Mouse (Mus musculus): ENCODE results near the gene Amz1.

Gene Amz1

GRCm38 (mm10) chr5:140722121-140722520, 1.8 kb upstream of the Amz1 start:
- CTCF ChIA-PET = no interaction called here

GRCm38 (mm10) chr5:140726062-140726839, 2.3 kb downstream of the Amz1 start:
- CTCF ChIA-PET = no interaction called here

- CTCF ChIA-PET = no interaction called here
These were observed 3.2 kb downstream of the Amz1 start for GRCm38 (mm10) chr5:140726946-140727740.

- CTCF ChIA-PET = no interaction called here
These were observed 7.3 kb downstream of the Amz1 start for GRCm38 (mm10) chr5:140731040-140731797.

- CTCF ChIA-PET = interaction anchor here (0.6 kb wide), 2 partner anchors 191 to 455 kb away, joined by 3 to 7 read pairs; no protein-coding TSS in a partner anchor
These were observed 8.3 kb downstream of the Amz1 start for GRCm38 (mm10) chr5:140732195-140732594.

GRCm38 (mm10) chr5:140733336-140733735, 9.4 kb downstream of the Amz1 start:
- CTCF ChIA-PET = interaction anchor here (0.7 to 1.2 kb wide), 2 partner anchors 14 to 17 kb away, joined by 3 to 4 read pairs; no protein-coding TSS in a partner anchor

GRCm38 (mm10) chr5:140735297-140735696, 11.4 kb downstream of the Amz1 start:
- CTCF ChIA-PET = no interaction called here

- CTCF ChIA-PET = interaction anchor here (0.6 kb wide), 1 partner anchor 262 kb away, joined by 3 read pairs; no protein-coding TSS in a partner anchor
These were observed 12.2 kb downstream of the Amz1 start for GRCm38 (mm10) chr5:140736166-140736565.

GRCm38 (mm10) chr5:140739813-140740212, 15.9 kb downstream of the Amz1 start:
- CTCF ChIA-PET = interaction anchor here (0.8 kb wide), 1 partner anchor 66 kb away, joined by 7 read pairs; no protein-coding TSS in a partner anchor

GRCm38 (mm10) chr5:140741040-140741439, 17.1 kb downstream of the Amz1 start:
- CTCF ChIA-PET = no interaction called here

GRCm38 (mm10) chr5:140741877-140742276, 17.9 kb downstream of the Amz1 start:
- CTCF ChIA-PET = interaction anchor here (0.5 kb wide), 1 partner anchor 24 kb away, joined by 3 read pairs; no protein-coding TSS in a partner anchor

GRCm38 (mm10) chr5:140743706-140744131, 19.8 kb downstream of the Amz1 start:
- CTCF ChIA-PET = no interaction called here

- CTCF ChIA-PET = no interaction called here
These were observed 24.5 kb downstream of the Amz1 start for GRCm38 (mm10) chr5:140748425-140748824.

- CTCF ChIA-PET = interaction anchor here (0.5 to 1.1 kb wide), 4 partner anchors 16 to 232 kb away, joined by 3 read pairs; no protein-coding TSS in a partner anchor
These were observed 25.3 kb downstream of the Amz1 start for GRCm38 (mm10) chr5:140749062-140749875.

- CTCF ChIA-PET = interaction anchor here (0.6 to 1.2 kb wide), 4 partner anchors 18 to 211 kb away, joined by 3 to 8 read pairs (median 5); no protein-coding TSS in a partner anchor
These were observed 27.0 kb downstream of the Amz1 start for GRCm38 (mm10) chr5:140750925-140751324.

- CTCF ChIA-PET = interaction anchor here (0.6 kb wide), 1 partner anchor 110 kb away, joined by 4 read pairs; no protein-coding TSS in a partner anchor
These were observed 28.1 kb downstream of the Amz1 start for GRCm38 (mm10) chr5:140752041-140752440.

GRCm38 (mm10) chr5:140752639-140753038, 28.7 kb downstream of the Amz1 start:
- CTCF ChIA-PET = no interaction called here

- CTCF ChIA-PET = no interaction called here
These were observed 29.3 kb downstream of the Amz1 start for GRCm38 (mm10) chr5:140753223-140753622.

- CTCF ChIA-PET = no interaction called here
These were observed 34.9 kb downstream of the Amz1 start for GRCm38 (mm10) chr5:140758864-140759263.

GRCm38 (mm10) chr5:140762540-140762939, 38.6 kb downstream of the Amz1 start:
- CTCF ChIA-PET = no interaction called here

Data from spleen, embryonic (tissue).